Mouse (Mus musculus): Measurements from ENCODE around the gene Snrpg.
"Not testable (repeated sequence)": the region's sequence is repeated elsewhere in the genome, so short reads cannot be mapped to it uniquely, and the experiment has no call there.

Snrpg gene

DNA sequence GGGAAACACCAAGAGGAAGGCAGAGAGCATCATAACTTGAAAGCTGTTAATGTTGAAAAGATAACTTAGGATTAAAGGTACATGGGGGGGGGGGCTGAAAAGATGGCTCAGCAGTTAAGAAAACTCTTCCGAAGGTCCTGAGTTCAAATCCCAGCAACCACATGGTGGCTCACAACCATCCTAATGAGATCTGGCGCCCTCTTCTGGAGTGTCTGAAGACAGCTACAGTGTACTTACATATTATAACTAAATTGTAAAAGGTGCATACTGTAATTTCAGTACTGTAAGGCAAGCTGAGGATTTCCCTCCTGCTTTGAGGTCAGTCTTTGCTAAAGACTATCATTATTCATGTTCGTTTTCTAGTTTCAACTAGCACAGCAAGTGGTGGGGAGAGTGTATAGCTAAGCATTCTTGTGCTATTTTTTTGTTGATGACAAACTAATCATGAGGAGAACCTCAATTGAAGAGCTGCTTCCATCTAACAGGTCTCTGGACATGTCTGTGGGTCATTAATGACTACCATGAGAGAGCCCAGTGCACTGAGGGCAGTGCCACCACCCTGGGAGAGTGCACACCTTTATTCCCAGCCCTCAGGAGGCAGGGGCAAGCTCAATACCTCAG lies 901 bp upstream of the Snrpg start:
- peak; percentile 32 for DNase-seq

DNA sequence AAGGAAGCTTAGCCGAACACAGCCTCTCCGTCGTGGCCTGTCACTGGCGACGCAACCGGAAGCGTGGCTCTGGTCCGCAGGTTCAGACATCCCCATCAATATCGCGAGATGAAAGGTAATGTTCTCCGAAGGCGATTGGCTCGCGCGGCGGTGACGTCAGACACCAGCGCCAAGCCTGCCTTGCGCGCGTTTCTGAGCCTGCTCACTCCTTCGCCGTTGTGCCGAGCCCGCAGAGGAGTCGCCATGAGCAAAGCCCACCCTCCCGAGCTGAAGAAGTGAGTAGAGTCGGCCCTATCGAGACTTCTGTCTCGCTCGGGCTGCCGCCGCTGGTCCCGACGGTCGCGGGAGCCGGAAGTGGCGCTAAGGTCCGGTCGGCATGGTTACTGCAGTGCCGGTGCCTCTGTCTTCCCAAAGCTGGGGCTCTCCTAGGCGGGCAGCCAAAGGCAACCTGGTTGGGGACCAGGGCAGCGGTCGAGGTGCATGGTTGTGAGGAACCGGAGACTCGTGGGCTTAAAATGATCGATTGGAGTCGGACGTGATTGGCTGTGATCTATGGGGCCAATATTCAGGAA lies 322 bp downstream of the Snrpg start:
- peak; percentile 94 for DNase-seq

- DNase-seq: no peak
Measured at GRCm38 (mm10) chr6:86371950-86372516, 929 bp downstream of the Snrpg start.

DNA sequence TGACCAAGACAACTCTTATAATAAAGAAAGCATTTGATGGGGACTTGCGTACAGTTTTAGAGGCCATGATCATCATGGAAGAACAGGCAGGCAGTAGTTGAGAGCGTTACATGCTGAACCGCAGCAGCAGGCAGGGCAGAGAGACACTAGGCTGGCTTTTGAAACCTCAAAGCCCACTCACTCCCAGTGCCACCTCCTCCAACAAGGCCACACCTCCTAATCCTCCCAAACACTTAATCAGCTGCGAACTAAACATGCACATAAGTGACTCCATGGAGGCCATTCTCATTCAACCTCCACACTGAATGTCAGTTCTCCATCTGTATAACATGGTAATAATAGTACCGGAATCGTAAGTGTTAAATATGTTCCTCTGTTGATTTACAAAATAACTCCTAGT lies 2.5 kb downstream of the Snrpg start:
- no peak for DNase-seq

DNA sequence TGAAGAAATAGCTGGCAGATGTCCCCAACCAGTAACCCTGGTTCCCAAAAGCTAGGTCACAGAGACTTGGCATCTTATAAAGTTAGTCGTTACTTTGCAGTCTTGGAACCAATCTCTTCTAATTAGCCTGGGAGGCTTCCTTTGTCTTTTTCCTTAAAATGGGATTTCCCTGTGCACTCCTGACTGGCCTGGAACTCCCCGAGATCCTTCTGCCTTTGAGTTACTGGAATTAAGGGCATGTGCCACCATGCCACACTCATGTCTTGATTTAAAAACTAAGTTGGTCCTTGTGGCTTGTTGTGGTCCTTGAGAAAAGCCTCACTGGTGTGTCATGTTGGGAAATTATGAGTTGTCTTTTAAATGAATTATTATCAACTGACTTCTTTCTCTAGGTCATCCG lies 7.2 kb downstream of the Snrpg start:
- DNase-seq: no peak

DNA sequence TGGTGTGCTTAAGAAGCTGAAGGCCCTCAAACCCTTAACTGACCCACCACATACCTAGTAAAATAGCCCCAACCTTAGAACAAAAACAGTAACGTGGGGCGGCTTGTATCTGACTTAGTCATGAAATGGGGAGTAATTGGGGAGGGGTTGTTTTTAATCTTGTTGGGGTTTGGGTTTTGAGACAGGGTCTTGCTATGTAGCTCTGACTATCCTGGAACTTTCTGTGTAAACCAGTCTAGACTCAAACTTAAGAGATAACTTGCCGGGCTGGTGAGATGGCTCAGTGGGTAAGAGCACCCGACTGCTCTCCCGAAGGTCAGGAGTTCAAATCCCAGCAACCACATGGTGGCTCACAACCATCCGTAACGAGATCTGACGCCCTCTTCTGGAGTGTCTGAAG lies 9.0 kb downstream of the Snrpg start:
- not testable (repeated sequence) for DNase-seq

GRCm38 (mm10) chr6:86382551-86382950 lies 11.4 kb downstream of the Snrpg start:
- no peak for DNase-seq

DNA sequence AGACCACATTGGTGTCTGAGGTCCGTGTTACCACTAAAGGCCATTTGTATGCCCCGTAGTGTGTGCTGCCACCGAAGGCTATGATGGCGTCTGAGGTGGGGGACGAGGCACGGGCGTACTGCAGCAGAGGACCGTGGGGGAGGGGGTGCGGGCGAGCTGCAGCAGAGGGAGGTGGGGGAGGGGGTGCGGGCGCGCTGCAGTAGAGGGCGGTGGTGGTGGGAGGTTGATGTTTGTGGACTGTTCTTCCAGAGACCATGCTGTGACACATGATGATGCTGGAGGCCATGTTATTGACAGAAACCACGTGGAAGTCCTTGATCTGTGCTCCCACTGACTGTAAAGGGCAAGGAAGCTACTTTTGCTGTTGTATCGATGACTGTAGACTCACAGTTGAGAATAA lies 12.3 kb downstream of the Snrpg start:
- no peak for DNase-seq

DNA sequence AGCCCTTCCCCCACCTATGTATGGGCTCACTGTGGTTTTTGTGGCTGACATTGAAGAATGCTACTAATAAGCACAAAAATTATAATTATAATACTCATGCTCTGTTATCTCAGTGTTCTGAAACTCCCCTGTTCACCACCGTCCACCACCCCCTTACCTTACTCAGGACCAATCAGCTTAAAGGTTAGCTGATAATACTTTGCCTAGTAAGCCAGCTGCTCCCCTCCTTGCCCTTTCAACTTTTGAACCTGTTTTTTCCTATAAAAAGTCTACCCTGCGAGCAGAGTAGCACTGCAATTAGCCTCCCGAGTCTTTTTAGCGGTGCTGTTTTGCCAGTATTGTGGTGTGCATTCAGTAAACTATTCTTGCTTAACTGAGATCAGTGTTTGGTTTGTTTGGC lies 13.6 kb downstream of the Snrpg start:
- no peak for DNase-seq

DNA sequence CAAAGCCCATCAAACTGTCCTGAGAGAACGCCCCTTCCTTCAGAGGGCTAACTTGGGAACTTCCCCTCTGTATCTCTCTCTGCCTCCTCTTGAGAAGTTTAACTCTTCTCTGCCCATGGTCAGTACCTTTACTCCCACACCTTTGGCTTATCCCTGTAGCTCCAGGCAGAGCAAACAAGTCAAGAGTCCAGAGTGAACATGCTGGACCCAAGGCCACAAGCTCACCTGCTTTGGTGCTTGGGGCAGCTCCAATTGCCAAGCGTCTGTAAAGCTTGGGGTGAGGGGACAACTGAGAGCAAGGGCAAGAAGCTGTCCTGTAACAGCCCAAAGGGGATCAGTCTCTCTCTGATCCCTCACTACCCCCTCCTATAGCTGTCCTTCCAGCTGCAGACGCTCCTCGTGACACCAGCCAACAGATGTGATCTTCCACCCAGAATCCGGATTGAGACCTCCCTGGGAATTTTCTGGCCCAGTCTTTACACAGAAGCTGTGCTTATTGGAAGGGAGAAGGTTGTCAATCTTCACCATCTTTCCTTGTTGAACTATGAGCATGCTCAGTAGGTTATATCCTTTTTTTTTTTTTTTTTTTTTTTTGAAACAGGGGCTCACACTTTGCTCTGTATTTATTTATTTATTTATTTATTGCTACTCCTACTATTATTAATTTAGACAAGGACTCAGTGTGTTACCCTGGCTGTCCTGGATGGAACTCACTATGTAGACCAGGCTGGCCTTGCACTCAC lies 14.4 kb downstream of the Snrpg start:
- DNase-seq: no peak

- DNase-seq: no peak
Measured at GRCm38 (mm10) chr6:86387313-86387712, 16.2 kb downstream of the Snrpg start.

GRCm38 (mm10) chr6:86388461-86388860 lies 17.4 kb downstream of the Snrpg start:
- DNase-seq: no peak

DNA sequence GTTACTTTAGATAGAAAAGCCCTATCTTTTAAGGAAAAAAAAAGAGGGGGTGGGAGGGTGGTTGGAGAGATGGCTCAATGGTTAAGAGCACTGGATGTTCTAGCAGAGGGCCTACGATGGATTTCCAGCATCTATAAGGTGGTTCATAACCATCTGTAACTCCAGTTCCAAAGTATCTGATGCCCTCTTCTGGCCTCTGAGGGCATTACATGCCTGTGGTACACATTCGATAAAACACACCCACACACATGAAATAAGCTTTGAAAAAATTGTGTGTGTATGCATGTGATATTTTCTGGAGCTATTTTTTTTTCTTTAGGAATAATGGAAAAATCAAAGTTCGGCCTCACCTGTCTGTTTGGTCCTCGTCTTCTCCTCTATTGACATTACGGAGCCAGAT lies 20.2 kb downstream of the Snrpg start:
- DNase-seq: no peak

GRCm38 (mm10) chr6:86393187-86393586 lies 22.1 kb downstream of the Snrpg start:
- DNase-seq: no peak

DNA sequence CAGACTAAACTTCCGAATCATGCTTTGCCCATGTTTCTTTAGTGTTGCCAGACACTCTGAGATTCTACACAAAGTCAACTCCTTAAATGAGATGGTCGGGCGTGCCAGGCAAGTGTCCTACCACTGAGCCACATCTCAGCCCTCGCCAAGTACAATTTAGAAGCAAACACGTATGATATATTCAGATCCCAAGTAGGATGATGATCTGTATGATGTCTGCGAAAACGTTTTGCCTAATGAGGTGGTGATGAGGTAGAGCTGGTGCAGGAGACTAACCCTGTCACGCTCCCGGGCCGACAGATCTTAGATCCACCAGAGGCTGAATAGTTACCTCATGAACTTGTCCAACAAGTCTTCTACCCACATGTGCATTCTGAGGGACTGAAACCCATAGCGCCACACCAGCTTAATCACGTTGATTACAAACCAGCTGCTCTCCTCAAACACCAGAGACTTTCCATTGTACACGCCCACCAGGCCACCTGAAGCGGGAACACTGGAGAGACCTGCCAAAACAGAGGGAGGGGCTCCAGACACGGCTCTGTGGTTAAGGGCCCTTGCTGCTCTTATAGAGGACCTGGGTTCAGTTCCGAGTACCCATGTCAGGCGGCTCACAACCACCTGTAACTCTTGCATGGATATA lies 23.1 kb downstream of the Snrpg start:
- DNase-seq: no peak

- DNase-seq: no peak
Measured at GRCm38 (mm10) chr6:86395021-86395420, 23.9 kb downstream of the Snrpg start.

DNA sequence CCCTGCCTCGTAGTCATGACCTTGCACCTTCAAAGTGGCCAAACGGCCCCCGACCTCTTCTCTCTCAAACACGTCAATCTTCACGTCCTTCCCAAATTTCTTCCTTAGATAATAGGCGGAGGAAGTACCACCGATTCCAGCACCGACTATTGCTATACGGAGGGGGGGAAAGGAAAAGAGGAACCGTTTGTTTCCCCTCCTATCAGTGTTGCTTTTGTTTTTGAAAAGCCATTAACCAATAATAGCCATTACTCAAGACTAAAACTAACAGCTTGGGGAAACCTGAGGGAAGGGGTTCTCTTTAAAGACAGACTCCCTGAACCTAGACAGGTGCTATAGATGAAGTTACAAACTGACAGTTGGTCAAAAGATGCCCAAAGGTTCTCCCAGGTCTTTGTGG lies 24.9 kb downstream of the Snrpg start:
- DNase-seq: no peak

- peak; percentile 87 for DNase-seq
Measured at GRCm38 (mm10) chr6:86396581-86397256, 25.6 kb downstream of the Snrpg start, which contains the start of gene Pcyox1. TSS of gene Pcyox1 (minus strand) at chr6:86397154.

DNA sequence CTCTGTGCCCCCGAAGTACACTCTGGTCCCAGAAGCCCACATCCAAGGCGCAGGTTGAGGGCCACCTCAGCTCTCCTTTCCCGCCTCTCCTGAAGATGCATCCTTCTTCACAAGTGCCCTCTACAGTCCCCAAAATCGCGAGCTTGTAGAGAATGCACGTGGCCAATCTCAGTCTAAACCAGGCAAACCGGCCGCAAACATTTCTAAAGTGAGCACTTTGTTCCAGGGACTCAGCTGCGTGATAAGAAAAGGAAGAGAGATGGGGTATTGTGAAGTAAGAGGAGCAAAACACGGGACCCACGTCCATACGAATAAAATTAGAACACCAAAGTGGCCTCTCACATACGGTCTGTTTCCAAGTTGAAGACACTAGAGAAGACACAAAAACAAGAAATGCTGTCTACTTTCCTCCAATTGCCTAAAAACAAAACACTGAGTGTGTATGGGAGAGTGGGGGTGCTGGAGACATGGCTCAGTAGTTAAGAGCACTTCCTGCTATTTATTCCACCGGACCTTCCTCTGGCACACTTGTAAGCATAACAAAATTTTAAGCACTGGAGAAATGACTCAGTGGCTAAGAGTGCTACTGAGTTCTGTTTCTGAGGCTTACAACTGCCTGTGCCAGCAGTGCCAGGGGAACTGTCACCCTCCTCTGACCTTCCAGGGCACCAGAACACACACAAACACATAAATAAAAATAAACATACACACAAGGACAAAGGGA lies 26.3 kb downstream of the Snrpg start:
- no peak for DNase-seq

- DNase-seq: no peak
Measured at GRCm38 (mm10) chr6:86398986-86399385, 27.9 kb downstream of the Snrpg start.

GRCm38 (mm10) chr6:86399995-86400394 lies 28.9 kb downstream of the Snrpg start:
- DNase-seq: no peak

GRCm38 (mm10) chr6:86400972-86401371 lies 29.9 kb downstream of the Snrpg start:
- DNase-seq: peak; percentile 85

Data from thymus, postnatal 25 days (tissue).